Mouse (Mus musculus) liver, adult 2 months (tissue): ENCODE data around the gene D6Wsu163e.

Experiments
- CTCF ChIP-seq: fragments of 200-500 bp; IDR thresholded peaks from 2 replicates; pipeline ENCODE4 v1.5.1; 2011; ENCODE audit warnings: low read depth, low read length, control low read depth
- POLR2A ChIP-seq: fragments of 200-500 bp; IDR thresholded peaks from 2 replicates; pipeline ENCODE4 v1.6.1; 2011; ENCODE audit warnings: low read length, control low read depth; ENCODE audit not compliant: insufficient read depth; ENCODE audit errors: extremely low read depth

GRCm38 (mm10) chr6:126932896-126933295 is 6.9 kb upstream of the D6Wsu163e start:
- TF ChIP-seq CTCF, result no peak
- TF ChIP-seq POLR2A, result no peak
